Mouse (Mus musculus): ENCODE data around the gene Cfap157. TPM values are rescaled to one million over a fixed set of nuclear protein-coding genes. Genes with fewer than 3 reads are reported as not detected.

The Cfap157 gene
- total RNA-seq (2021) = under 1 TPM in 1 of 2 experiments, not detected in 1; 0.29 TPM

- DNase-seq (ENCODE audit: low spot score in 2 of 2) = no peak
- intact Hi-C loops (cut with DNase I) = loop anchor here (10.0 kb wide), 1 partner anchor 141 kb away; no protein-coding TSS in a partner anchor
Measured at GRCm38 (mm10) chr2:32784048-32784681, at the start of gene Cfap157. Gene Cfap157, minus strand, starts transcription at chr2:32784428.

- no peak for DNase-seq (ENCODE audit: low spot score in 2 of 2)
Measured at GRCm38 (mm10) chr2:32828979-32829676, 44.9 kb upstream of the Cfap157 start.

GRCm38 (mm10) chr2:32825796-32826195 is 41.6 kb upstream of the Cfap157 start:
- no peak for DNase-seq (ENCODE audit: low spot score in 2 of 2)
- intact Hi-C loops (cut with DNase I) = no loop called here

More at GRCm38 (mm10) chr2:32828979-32829676, 44.9 kb upstream of the Cfap157 start:
- intact Hi-C loops (cut with DNase I) = no loop called here

GRCm38 (mm10) chr2:32824778-32825177 is 40.5 kb upstream of the Cfap157 start:
- no peak for DNase-seq (ENCODE audit: low spot score in 2 of 2)
- intact Hi-C loops (cut with DNase I) = no loop called here

GRCm38 (mm10) chr2:32824181-32824580 is 40.0 kb upstream of the Cfap157 start:
- no peak for DNase-seq (ENCODE audit: low spot score in 2 of 2)
- intact Hi-C loops (cut with DNase I) = no loop called here

- intact Hi-C loops (cut with DNase I) = no loop called here
- no peak for DNase-seq (ENCODE audit: low spot score in 2 of 2)
Measured at GRCm38 (mm10) chr2:32823579-32824154, 39.4 kb upstream of the Cfap157 start.

GRCm38 (mm10) chr2:32823153-32823552 is 38.9 kb upstream of the Cfap157 start:
- DNase-seq (ENCODE audit: low spot score in 2 of 2) = no peak
- intact Hi-C loops (cut with DNase I) = no loop called here

- intact Hi-C loops (cut with DNase I) = no loop called here
- no peak for DNase-seq (ENCODE audit: low spot score in 2 of 2)
Measured at GRCm38 (mm10) chr2:32822643-32823042, 38.4 kb upstream of the Cfap157 start.

- intact Hi-C loops (cut with DNase I) = loop anchor here (2.0 kb wide), 1 partner anchor 36 kb away; no protein-coding TSS in a partner anchor
- no peak for DNase-seq (ENCODE audit: low spot score in 2 of 2)
Measured at GRCm38 (mm10) chr2:32821041-32821802, 37.0 kb upstream of the Cfap157 start.

- intact Hi-C loops (cut with DNase I) = no loop called here
- no peak for DNase-seq (ENCODE audit: low spot score in 2 of 2)
Measured at GRCm38 (mm10) chr2:32818208-32818607, 34.0 kb upstream of the Cfap157 start.

- intact Hi-C loops (cut with DNase I) = loop anchor here (2.0 kb wide), 1 partner anchor 29 kb away; the partner anchor contains the start of gene Stxbp1
- DNase-seq (ENCODE audit: low spot score in 2 of 2) = no peak
Measured at GRCm38 (mm10) chr2:32817589-32817988, 33.4 kb upstream of the Cfap157 start.

GRCm38 (mm10) chr2:32816946-32817581 is 32.8 kb upstream of the Cfap157 start:
- DNase-seq (ENCODE audit: low spot score in 2 of 2) = peak; percentile 64 to 83
- intact Hi-C loops (cut with DNase I) = loop anchor here (2.0 kb wide), 1 partner anchor 30 kb away; the partner anchor contains the start of gene Stxbp1

GRCm38 (mm10) chr2:32816497-32816896 is 32.3 kb upstream of the Cfap157 start:
- DNase-seq (ENCODE audit: low spot score in 2 of 2) = no peak
- intact Hi-C loops (cut with DNase I) = loop anchor here (2.0 kb wide), 1 partner anchor 30 kb away; the partner anchor contains the start of gene Stxbp1

GRCm38 (mm10) chr2:32811959-32812358 is 27.7 kb upstream of the Cfap157 start:
- intact Hi-C loops (cut with DNase I) = no loop called here
- DNase-seq (ENCODE audit: low spot score in 2 of 2) = no peak

- intact Hi-C loops (cut with DNase I) = no loop called here
Measured at GRCm38 (mm10) chr2:32808816-32809566, 24.8 kb upstream of the Cfap157 start.

GRCm38 (mm10) chr2:32798251-32798962 is 14.2 kb upstream of the Cfap157 start:
- intact Hi-C loops (cut with DNase I) = no loop called here
- DNase-seq (ENCODE audit: low spot score in 2 of 2) = peak in 1 of 2 experiments; percentile 30

More at GRCm38 (mm10) chr2:32808816-32809566, 24.8 kb upstream of the Cfap157 start:
- DNase-seq (ENCODE audit: low spot score in 2 of 2) = no peak

- intact Hi-C loops (cut with DNase I) = no loop called here
- no peak for DNase-seq (ENCODE audit: low spot score in 2 of 2)
Measured at GRCm38 (mm10) chr2:32795748-32796418, 11.7 kb upstream of the Cfap157 start.

All from left cerebral cortex, postnatal 36 days (tissue).